Mouse (Mus musculus) neural tube, embryonic 13.5 days (tissue): ENCODE results near the gene Uqcrq. TPM values are rescaled to one million over a fixed set of nuclear protein-coding genes. Genes with fewer than 3 reads are reported as not detected.

ENCODE experiments used
- microRNA-seq: library from miRNA; unstranded; fragments of <30 nt; microRNA quantifications from one replicate; pipeline ENCODE4, GENCODE M21; 2016
- polyA plus RNA-seq: library from polyadenylated mRNA; unstranded; fragments of >200 nt; fragmentation: Nextera tagmentation; extraction: Ambion mirVana; gene quantifications from 2 replicates; pipeline ENCODE4 v1.2.1, GENCODE M21; 2015

Uqcrq gene
- polyA plus RNA-seq, 1 experiment from 2014 or later = 723 TPM

Small RNAs within 50 kb of the gene (microRNA-seq; reads per million reads assigned to microRNA genes)
- gene Mir6920 = not detected

Other genes with a start within 250 kb of the Uqcrq start
- 56.1 and 63.0 TPM in 2 replicates for gene Hspa4, start 130.4 kb downstream of the Uqcrq start, polyA plus RNA-seq
- 14.9 and 15.5 TPM in 2 replicates for gene Zcchc10, start 106.2 kb downstream of the Uqcrq start, polyA plus RNA-seq
- gene Aff4, start 80.0 kb downstream of the Uqcrq start, polyA plus RNA-seq = 43.3 and 55.2 TPM in 2 replicates
- gene Leap2, start 7.7 kb downstream of the Uqcrq start, polyA plus RNA-seq = not detected in 2 replicates
- gene Gdf9, start 192 bp upstream of the Uqcrq start, polyA plus RNA-seq = 3.4 and 3.6 TPM in 2 replicates
- gene Gm10447, start 26.3 kb upstream of the Uqcrq start, polyA plus RNA-seq = not detected in 2 replicates
- 1.9 and 3.5 TPM in 2 replicates for gene Shroom1, start 26.4 kb upstream of the Uqcrq start, polyA plus RNA-seq
- gene Gm9837, start 39.6 kb upstream of the Uqcrq start, polyA plus RNA-seq = not detected in 2 replicates
- not detected in 2 replicates for gene Gm9945, start 49.3 kb upstream of the Uqcrq start, polyA plus RNA-seq
- gene Sowaha, start 49.4 kb upstream of the Uqcrq start, polyA plus RNA-seq = 0.21 and 0.27 TPM in 2 replicates
- gene Sept8, start 88.4 kb upstream of the Uqcrq start, polyA plus RNA-seq = 21.3 and 24.2 TPM in 2 replicates
- gene Kif3a, start 136.5 kb upstream of the Uqcrq start, polyA plus RNA-seq = 265 and 272 TPM in 2 replicates
- gene Il4, start 187.8 kb upstream of the Uqcrq start, polyA plus RNA-seq = 2.1 and 2.5 TPM in 2 replicates
- not detected in 2 replicates for gene Il13, start 203.9 kb upstream of the Uqcrq start, polyA plus RNA-seq